Mouse (Mus musculus) urinary bladder, postnatal 14 days (tissue): ENCODE data around the gene Hsf2.

Experiments
- DNase-seq: peaks from one replicate; pipeline ENCODE4 v3.0.0; 2021; ENCODE audit warnings: low spot score

The Hsf2 gene

GRCm38 (mm10) chr10:57485908-57486541, at the start of gene Hsf2:
Gene Hsf2, plus strand, starts transcription at chr10:57486385.
- peak; percentile 95 for DNase-seq

GRCm38 (mm10) chr10:57437898-57438297, 48.3 kb upstream of the Hsf2 start:
- peak; percentile 12 for DNase-seq

GRCm38 (mm10) chr10:57441049-57441448, 45.1 kb upstream of the Hsf2 start:
- no peak for DNase-seq

- no peak for DNase-seq
Measured at GRCm38 (mm10) chr10:57444392-57444791, 41.8 kb upstream of the Hsf2 start.

GRCm38 (mm10) chr10:57445655-57446054, 40.5 kb upstream of the Hsf2 start:
- no peak for DNase-seq

GRCm38 (mm10) chr10:57447657-57448050, 38.5 kb upstream of the Hsf2 start:
- DNase-seq, result no peak

- DNase-seq, result peak; percentile 80
Measured at GRCm38 (mm10) chr10:57448051-57448716, 38.0 kb upstream of the Hsf2 start.

GRCm38 (mm10) chr10:57463298-57463697, 22.9 kb upstream of the Hsf2 start:
- DNase-seq, result peak; percentile 35

GRCm38 (mm10) chr10:57465768-57466167, 20.4 kb upstream of the Hsf2 start:
- no peak for DNase-seq

- DNase-seq, result no peak
Measured at GRCm38 (mm10) chr10:57477121-57477843, 8.9 kb upstream of the Hsf2 start.

- no peak for DNase-seq
Measured at GRCm38 (mm10) chr10:57481717-57482116, 4.5 kb upstream of the Hsf2 start.

- DNase-seq, result no peak
Measured at GRCm38 (mm10) chr10:57484741-57485140, 1.4 kb upstream of the Hsf2 start.

GRCm38 (mm10) chr10:57486542-57487071, 422 bp downstream of the Hsf2 start:
- peak; percentile 82 for DNase-seq

GRCm38 (mm10) chr10:57487201-57487600, 1.0 kb downstream of the Hsf2 start:
- DNase-seq, result no peak

- no peak for DNase-seq
Measured at GRCm38 (mm10) chr10:57488591-57488990, 2.4 kb downstream of the Hsf2 start.

GRCm38 (mm10) chr10:57492050-57492449, 5.9 kb downstream of the Hsf2 start:
- DNase-seq, result no peak

- no peak for DNase-seq
Measured at GRCm38 (mm10) chr10:57499414-57500156, 13.4 kb downstream of the Hsf2 start.

GRCm38 (mm10) chr10:57514616-57515015, 28.4 kb downstream of the Hsf2 start:
- no peak for DNase-seq

- no peak for DNase-seq
Measured at GRCm38 (mm10) chr10:57515278-57515677, 29.1 kb downstream of the Hsf2 start.

GRCm38 (mm10) chr10:57526469-57526868, 40.3 kb downstream of the Hsf2 start:
- no peak for DNase-seq

- DNase-seq, result no peak
Measured at GRCm38 (mm10) chr10:57531076-57531475, 44.9 kb downstream of the Hsf2 start.

GRCm38 (mm10) chr10:57531616-57532217, 45.5 kb downstream of the Hsf2 start:
- DNase-seq, result no peak
